Mouse (Mus musculus): ENCODE measurements at regions not wholly inside any gene's neighbourhood (a gene's known extent, or its start where the extent isn't known, plus 50 kb on each side); places are given as distances from the start of the nearest gene placed in this dataset.

- TF ChIP-seq POLR2A (IDR thresholded peaks at IDR 0.05; ENCODE audit: insufficient read depth, low read length) (no peak), CTCF (IDR thresholded peaks at IDR 0.05; ENCODE audit: low read depth, low read length) (no peak), EP300 (IDR thresholded peaks at IDR 0.05; ENCODE audit: insufficient read depth, low read depth, low read length) (no peak)
Measured at GRCm38 (mm10) chr15:63079825-63080224, 765.2 kb downstream of the Gsdmc2 start.
